Mouse (Mus musculus) c-Kit-positive CD71-positive TER-119-negative erythroid progenitor cells, embryonic 14.5 days (primary cell): ENCODE data around the gene Pilrb1.
"Not testable (repeated sequence)": the region's sequence is repeated elsewhere in the genome, so short reads cannot be mapped to it uniquely, and the experiment has no call there.

Experiments
- DNase-seq: peaks from one replicate; pipeline ENCODE4 v3.0.0-alpha.2; 2013; ENCODE audit warnings: low read depth

Pilrb1 gene

DNA sequence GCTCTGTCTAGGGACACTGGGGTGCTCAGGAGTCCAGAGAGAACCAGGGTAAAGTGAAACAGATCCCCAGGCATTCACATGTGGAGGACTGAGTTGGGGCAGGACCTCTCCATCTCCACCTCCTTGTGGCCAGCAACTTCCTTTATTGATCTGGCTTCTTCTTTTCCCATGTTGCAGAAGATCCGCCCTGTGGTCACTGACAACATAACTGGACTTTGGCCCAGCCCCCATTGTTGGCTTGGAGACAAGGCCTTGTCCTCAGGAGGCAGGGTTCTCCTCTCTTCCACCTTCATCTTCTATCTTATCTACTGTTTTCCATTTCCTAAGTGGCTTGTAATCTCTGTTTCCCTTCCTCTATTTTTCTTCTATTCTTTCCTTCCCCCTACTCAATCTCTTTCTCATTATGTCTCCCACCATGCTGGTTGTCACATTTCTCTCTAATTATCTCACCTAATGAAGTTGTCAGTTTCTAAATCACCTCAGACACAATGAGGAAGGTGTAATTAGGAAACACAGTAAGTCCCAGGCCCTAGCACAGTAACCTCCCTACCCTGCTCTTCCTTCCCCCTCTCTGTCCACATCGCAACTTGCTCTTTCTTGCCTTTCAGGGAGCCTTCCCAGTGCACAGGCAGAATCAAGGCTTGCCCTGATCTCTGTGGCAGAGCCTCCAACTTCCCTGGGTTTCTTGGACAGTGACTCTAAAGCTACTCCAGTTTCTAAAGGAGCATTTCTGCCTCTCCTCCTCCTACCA lies at the start of gene Pilrb1:
TSS of gene Pilrb1 (minus strand) at position 147 of the 751 bp plus-strand sequence.
- DNase-seq, result not testable (repeated sequence)

DNA sequence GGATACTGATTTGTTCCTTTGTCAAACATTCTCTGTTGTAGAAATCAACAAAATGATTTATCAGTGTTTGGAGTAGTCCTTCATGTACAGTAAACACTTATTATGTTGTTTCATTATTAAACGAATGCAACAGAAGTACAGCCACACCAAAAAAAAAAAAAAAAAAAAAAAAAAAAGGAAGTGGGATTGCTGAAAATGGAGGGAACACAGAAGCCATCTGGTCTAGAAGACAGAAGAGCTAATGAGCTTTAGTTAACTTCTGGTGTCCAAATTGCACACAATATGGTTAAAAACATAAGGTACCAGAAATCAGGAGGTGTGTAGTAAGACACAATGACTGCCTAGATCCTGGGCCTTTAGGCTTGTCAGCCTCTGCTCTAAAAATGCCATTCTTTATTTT lies 39.9 kb upstream of the Pilrb1 start:
- DNase-seq, result no peak

DNA sequence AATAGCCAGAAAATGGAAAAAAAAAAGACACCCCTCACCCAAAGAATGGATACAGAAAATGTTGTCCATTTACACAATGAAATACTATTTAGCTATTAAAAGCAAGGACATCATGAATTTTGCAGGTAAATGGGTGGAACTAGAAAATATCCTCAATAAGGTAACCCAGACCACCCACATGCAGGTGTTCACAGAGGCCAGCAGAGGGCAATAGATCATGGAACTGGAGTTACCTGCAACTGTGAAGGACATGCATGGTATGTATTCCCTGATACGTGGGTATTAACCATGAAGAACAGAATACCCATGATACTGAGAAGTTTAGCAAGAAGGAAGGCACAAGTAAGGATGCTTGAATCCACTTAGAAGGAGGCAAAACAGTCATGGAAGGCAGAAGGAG lies 35.0 kb upstream of the Pilrb1 start:
- DNase-seq, result no peak

DNA sequence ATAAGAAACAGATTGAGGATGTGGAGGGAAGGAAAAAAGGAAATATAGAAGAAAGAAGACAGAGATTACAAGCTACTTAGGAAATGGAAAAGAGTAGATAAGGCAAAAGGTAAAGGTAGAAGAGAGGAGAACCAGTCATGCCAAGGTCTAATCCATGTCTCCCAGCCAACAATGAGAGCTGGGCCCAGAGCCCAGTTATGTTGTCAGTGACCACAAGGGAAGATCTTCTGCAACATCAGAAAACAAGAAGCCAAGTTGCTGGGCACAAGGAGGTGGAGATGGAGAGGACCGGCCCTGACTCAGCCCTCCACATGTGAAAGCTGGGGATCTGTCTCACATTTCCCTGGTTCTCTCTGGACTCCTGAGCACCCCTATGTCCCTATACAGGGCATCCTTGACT lies 29.8 kb upstream of the Pilrb1 start:
- no peak for DNase-seq

DNA sequence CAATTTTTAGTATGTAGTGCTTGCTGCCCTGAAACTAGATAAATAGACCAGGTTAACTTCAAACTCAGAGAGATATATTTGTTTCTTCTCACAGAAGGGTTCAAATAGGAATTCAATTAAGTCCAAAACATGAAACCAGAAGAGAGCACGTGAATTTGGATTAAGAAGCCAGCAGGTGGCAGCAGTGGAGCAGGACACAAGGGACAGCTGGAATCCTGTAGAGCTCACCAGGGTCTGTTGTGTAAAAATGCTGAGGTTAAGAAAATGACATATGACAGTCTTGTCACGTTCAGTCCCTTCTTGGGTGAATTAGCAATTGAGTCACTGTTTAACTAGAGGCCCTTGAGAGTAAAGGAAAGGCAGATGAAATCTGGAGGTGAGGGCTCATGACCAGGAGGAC lies 28.0 kb upstream of the Pilrb1 start:
- peak; percentile 21 for DNase-seq

DNA sequence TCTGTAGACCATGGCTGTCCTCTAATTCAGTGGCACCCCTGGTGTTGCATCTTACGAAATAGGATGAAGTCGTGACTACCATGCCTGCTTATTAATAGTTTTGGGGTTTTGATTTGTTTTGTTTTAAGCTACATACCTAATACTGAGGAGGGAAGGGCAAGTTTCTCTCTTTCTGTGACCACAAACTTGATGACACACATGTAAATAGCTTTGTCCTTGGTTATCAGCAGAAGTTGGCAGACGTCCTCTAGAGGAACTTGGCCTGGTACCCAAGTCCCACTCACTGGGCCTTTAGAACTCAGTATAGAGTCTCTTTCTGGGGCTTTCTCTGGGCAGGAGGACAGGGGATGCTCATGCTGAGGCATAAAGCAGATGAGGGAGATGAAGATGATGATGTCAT lies 25.4 kb upstream of the Pilrb1 start:
- no peak for DNase-seq

DNA sequence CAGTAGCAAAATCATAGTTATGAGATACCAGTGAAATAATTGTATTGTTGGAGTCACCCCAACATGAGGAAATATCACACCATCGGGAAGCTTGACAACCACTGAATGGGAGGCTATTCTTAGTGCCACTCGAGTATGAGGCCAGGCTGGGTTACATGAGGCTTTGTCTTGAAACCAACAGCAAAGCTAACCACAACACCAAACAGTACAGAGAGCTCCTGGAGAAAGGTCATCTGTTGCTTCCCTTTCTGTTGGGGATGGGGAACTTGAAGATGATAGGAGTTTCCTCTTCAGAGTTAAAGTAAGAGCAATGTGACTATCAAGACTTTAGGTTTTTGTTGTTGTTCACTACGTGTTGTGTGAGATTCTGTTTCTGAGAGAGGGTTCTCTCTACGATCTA lies 25.0 kb upstream of the Pilrb1 start:
- DNase-seq, result no peak

DNA sequence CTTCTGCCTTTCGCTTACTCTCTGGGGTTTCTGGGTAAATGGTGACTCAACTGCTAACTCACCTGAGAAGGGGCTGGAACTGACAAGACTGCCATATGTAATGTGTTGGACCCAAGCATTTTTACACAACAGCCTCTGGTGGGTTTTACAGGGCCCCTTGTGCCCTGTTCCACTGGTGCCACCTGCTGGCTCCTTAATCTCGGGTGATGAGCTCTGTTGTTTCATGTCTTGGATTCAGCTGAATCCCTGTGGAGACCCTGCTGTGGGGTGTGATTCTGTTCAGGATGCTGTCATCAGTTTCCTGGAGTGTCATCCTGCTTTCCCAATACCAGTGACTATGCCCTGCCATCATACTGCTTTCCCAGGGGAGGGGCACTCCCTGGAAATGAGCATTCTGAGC lies 20.0 kb upstream of the Pilrb1 start:
- no peak for DNase-seq

DNA sequence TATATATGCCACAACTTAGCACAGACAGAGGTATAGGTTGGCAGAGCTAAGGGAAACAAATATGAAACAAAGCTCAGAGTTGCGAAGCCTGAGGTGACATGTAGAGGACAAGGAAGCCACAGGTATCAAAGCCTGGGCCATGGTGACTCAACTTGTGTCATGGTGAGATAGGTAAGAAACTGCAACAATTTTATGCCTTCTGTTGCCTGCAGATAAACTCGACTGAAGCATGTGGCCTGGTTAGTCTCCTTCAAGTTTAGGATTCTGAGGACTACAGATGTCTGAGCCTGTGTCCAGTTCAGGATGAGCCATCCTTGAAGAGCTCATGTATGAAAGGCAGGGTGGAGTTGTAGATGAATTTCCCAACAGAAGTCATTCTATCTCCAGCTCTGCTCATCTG lies 17.1 kb upstream of the Pilrb1 start:
- DNase-seq, result no peak

DNA sequence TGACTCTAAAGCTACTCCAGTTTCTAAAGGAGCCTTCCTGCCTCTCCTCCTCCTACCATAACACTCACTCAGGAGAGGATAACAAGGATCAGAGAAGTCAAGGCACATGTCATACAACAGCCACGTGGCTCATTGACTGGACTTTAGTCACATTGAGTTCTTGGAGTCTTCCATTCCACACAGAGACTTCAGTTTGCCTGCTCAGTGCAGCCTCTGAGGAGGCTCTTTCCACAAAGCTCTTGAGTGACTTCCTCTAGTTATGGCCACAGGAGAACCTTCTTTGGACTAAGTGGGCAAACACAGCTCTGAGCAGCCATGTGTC lies 14.4 kb upstream of the Pilrb1 start:
- not testable (repeated sequence) for DNase-seq

DNA sequence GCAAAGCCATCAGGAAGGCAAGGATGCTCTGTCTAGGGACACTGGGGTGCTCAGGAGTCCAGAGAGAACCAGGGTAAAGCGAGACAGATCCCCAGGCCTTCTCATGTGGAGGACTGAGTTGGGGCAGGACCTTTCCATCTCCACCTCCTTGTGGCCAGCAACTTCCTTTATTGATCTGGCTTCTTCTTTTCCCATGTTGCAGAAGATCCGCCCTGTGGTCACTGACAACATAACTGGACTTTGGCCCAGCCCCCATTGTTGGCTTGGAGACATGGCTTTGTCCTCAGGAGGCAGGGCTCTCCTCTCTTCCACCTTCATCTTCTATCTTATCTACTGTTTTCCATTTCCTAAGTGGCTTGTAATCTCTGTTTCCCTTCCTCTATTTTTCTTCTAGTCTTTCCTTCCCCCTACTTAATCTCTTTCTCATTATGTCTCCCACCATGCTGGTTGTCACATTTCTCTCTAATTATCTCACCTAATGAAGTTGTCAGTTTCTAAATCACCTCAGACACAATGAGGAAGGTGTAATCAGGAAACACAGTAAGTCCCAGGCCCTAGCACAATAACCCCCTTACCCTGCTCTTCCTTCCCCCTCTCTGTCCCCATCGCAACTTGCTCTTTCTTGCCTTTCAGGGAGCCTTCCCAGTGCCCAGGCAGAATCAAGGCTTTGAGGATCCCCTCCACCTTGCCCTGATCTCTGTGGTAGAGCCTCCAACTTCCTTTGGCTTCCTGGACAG lies 13.9 kb upstream of the Pilrb1 start, which contains the start of gene Pilrb2:
TSS of gene Pilrb2 (minus strand) at position 172 of the 737 bp plus-strand sequence.
- DNase-seq, result not testable (repeated sequence)

DNA sequence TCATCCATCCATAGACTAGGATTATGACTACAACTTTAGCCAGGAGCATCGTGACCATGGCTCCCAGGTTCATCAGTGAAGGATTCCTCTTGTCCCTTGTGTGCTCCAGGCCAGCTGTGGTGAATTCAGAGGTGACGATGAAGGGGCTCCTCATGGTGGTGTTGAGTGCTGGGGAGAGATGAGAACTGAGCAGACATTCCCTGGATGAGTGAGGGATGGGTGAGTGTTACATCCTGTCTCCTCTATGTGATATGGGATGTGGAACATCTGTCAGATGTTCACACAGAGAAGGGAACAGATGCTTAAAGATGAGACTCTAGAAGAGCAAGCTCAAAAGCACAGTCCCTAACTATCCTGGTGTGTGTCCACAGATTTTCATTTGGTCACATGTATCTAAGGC lies 10.7 kb upstream of the Pilrb1 start:
- DNase-seq, result not testable (repeated sequence)

DNA sequence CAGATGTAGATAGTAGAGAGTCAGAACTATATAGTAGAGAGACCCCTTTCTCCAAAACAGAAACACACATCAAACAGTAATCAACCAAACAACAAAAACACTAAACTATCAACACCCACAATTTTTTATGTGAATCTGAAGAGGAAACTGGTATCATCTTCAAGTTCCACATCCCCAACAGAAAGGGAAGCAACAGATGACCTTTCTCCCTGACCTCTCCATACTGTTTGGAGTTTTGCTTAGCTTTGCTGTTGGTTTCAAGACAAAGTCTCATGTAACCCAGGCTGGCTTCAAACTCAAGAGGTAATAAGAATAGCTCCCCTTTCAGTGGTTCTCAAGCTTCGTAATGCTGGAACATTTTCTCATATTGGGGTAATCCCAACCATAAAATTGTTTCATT lies 6.1 kb upstream of the Pilrb1 start:
- not testable (repeated sequence) for DNase-seq

DNA sequence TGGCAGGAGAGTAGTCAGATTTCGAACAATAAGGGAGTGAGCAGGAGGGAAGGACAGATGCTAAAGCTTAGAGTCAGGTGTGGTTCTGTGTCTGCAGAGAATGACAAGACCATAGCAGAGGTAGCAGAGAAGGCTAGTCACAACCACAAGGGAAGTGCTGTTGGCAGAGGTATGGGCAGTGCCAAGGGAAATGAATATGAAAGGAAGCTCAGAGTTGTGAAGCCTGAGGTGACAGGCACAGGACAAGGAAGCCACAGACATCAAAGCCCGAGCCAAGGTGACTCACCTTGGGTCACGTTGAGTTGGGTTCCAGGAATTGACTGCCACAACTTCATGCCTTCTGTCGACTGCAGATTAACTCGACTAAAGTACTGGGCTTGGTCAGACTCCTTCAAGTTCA lies 1.0 kb downstream of the Pilrb1 start:
- not testable (repeated sequence) for DNase-seq

DNA sequence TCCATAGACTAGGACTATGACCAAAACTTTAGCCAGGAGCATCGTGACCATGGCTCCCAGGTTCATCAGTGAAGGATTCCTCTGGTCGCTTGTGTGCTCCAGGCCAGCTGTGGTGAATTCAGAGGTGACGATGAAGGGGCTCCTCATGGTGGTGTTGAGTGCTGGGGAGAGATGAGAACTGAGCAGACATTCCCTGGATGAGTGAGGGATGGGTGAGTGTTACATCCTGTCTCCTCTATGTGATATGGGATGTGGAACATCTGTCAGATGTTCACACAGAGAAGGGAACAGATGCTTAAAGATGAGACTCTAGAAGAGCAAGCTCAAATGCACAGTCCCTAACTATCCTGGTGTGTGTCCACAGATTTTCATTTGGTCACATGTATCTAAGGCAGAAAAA lies 3.0 kb downstream of the Pilrb1 start:
- DNase-seq, result not testable (repeated sequence)

DNA sequence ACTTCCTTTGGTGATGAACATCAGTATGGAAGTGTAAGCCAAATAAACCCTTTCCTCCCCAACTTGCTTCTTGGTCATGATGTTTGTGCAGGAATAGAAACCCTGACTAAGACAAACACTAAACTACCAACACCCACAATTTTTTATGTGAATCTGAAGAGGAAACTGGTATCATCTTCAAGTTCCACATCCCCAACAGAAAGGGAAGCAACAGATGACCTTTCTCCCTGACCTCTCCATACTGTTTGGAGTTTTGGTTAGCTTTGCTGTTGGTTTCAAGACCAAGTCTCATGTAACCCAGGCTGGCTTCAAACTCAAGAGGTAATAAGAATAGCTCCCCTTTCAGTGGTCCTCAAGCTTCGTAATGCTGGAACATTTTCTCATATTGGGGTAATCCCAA lies 7.6 kb downstream of the Pilrb1 start:
- not testable (repeated sequence) for DNase-seq

DNA sequence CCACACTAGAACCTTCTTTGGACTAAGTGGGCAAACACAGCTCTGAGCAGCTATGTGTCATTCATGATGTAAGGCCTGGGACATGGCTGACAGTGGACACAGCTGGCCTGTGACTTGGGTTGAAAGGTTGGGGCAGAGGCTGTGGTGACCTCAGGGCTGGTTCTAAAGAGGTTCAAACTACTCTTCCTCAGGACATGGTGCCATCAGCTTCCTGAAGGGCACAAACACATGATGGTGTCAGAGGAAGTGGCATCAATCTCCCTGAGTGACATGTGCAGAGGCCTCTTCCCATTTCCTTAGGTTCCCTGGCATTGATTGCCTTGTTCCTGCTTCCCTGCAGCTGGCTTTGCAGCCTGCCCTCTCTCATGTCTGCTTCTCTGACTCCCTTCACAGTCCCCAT lies 20.8 kb downstream of the Pilrb1 start:
- DNase-seq, result not testable (repeated sequence)

DNA sequence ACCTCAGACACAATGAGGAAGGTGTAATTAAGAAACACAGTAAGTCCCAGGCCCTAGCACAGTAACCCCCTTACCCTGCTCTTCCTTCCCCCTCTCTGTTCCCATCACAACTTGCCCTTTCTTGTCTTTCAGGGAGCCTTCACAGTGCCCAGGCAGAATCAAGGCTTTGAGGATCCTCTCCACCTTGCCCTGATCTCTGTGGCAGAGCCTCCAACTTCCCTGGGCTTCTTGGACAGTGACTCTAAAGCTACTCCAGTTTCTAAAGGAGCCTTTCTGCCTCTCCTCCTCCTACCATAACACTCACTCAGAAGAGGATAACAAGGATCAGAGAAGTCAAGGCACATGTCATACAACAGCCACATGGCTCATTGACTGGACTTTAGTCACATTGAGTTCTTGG lies 21.3 kb downstream of the Pilrb1 start:
- no peak for DNase-seq

DNA sequence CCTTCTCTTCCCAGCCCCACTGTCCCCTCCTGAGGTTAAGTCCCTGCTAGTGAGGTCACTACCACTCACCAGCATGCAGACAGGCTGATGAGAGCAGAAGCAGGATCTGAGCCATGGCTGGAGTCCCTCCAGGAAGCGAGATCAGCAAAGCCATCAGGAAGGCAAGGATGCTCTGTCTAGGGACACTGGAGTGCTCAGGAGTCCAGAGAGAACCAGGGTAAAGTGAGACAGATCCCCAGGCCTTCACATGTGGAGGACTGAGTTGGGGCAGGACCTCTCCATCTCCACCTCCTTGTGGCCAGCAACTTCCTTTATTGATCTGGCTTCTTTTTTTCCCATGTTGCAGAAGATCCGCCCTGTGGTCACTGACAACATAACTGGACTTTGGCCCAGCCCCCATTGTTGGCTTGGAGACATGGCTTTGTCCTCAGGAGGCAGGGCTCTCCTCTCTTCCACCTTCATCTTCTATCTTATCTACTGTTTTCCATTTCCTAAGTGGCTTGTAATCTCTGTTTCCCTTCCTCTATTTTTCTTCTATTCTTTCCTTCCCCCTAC lies 21.9 kb downstream of the Pilrb1 start, which contains the start of gene Pilra:
TSS of gene Pilra (minus strand) at position 316 of the 555 bp plus-strand sequence.
- DNase-seq, result not testable (repeated sequence)

DNA sequence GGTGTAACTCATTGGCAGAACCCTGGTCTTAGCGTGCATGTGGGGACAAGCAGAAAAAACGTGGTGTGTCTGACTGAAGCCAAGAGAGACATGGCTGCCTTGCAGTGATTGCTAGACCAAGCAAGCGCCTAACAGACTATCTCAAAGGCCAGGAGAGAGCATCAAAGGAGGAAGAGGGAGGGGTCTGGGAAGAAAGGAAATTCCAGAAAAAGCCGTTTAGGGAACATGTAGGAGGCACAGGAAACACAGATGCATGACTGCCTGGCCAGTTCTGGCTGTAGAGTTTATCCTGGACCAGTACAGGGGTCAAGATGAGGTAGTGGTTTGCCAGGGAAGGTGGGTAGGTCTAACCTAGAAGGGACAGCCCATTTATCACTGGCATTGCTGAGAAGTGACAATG lies 24.4 kb downstream of the Pilrb1 start:
- DNase-seq, result no peak

DNA sequence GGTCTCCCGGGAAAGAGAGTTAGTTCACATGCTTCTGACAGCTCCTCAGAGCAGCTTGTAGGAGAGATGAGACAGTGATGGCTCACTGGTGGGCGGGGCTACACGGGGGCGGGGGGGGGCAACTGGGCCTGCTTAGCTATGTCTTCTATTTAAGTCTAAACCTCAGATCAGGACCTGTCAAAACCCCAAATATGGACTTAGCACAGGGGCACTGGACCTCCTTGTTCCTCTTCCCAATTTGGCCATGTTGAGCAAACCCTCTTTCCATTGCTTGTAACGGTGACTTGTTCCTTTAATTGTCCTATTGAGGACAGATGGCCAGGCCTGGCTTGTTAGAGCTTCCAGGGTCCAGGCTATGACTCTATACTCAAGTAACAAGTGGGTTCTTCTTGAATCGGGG lies 26.4 kb downstream of the Pilrb1 start:
- no peak for DNase-seq

DNA sequence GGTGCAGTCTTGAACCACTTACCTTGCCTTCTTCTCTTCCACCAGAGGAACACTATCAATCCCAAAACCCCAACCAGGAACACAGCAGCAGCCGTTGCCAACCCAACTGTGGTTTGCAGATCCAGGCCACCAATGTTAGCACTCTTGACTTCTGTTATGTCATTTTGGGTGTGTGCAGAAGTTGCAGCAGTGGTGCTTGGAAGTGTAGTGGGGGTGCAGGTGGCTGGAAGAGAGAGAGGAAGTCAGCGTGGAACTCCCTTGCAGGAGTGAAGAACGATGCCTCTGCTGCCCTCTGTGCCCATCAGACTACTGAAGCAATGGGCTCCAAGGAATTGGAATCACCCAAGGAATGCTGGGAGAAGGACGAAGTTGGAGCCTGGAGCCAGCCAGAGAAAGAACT lies 26.8 kb downstream of the Pilrb1 start:
- DNase-seq, result no peak

DNA sequence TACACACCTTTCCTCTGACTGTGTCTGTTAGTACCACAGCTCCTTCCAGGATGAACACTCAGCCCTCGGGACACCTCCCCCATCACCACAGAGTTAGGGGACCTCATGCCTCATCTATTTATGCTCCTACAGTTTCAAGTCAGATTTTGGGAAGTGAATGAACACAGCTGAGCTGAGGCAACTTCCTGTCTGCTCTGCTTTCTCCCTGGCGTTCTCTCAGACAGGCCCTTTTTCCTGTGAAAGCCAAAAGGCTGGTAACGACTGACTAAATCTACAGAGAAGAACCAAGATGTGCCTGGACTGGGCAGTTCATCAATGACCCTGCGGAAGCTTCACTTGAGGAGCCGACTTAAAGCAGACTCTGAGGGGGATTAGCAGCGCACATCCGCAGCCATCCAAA lies 27.7 kb downstream of the Pilrb1 start:
- no peak for DNase-seq
